Mouse (Mus musculus) naive thymus-derived CD4-positive, alpha-beta T cell, adult 2 months (primary cell): ENCODE measurements around the gene Bcl10.
"Not testable (repeated sequence)": the region's sequence is repeated elsewhere in the genome, so short reads cannot be mapped to it uniquely, and the experiment has no call there.

Source experiments
- DNase-seq: peaks from one replicate; pipeline ENCODE4 v3.0.0-alpha.2; 2011; ENCODE audit warnings: low read depth

Gene Bcl10

GRCm38 (mm10) chr3:145950034-145950814, 27.6 kb downstream of the Bcl10 start:
- DNase-seq: peak; percentile 80

GRCm38 (mm10) chr3:145950815-145951130, 28.2 kb downstream of the Bcl10 start:
- DNase-seq: no peak

GRCm38 (mm10) chr3:145951287-145952165, 28.9 kb downstream of the Bcl10 start:
- DNase-seq: peak; percentile 66

GRCm38 (mm10) chr3:145952945-145953344, 30.3 kb downstream of the Bcl10 start:
- no peak for DNase-seq

- no peak for DNase-seq
Measured at GRCm38 (mm10) chr3:145953411-145953810, 30.8 kb downstream of the Bcl10 start.

GRCm38 (mm10) chr3:145959824-145960223, 37.2 kb downstream of the Bcl10 start:
- DNase-seq: no peak

GRCm38 (mm10) chr3:145962411-145962810, 39.8 kb downstream of the Bcl10 start:
- DNase-seq: no peak

GRCm38 (mm10) chr3:145963101-145964017, 40.8 kb downstream of the Bcl10 start:
- no peak for DNase-seq

GRCm38 (mm10) chr3:145964018-145964387, 41.4 kb downstream of the Bcl10 start:
- no peak for DNase-seq

- DNase-seq: no peak
Measured at GRCm38 (mm10) chr3:145964473-145964872, 41.9 kb downstream of the Bcl10 start.

- DNase-seq: not testable (repeated sequence)
Measured at GRCm38 (mm10) chr3:145965583-145965982, 43.0 kb downstream of the Bcl10 start.

- no peak for DNase-seq
Measured at GRCm38 (mm10) chr3:145966806-145967205, 44.2 kb downstream of the Bcl10 start.

- DNase-seq: no peak
Measured at GRCm38 (mm10) chr3:145969031-145969501, 46.5 kb downstream of the Bcl10 start.

GRCm38 (mm10) chr3:145971501-145971900, 48.9 kb downstream of the Bcl10 start:
- no peak for DNase-seq

GRCm38 (mm10) chr3:145974986-145975385, 52.4 kb downstream of the Bcl10 start:
- no peak for DNase-seq
